Mouse (Mus musculus) kidney, adult 2 months (tissue): ENCODE measurements around the gene Stk38.

Source experiments
- CTCF ChIP-seq: fragments of 200-500 bp; conservative IDR thresholded peaks from 2 replicates; pipeline ENCODE4 v1.5.1; 2011; ENCODE audit warnings: low read depth, mild to moderate bottlenecking, control low read depth, low read length, moderate library complexity, mixed read lengths; ENCODE audit not compliant: insufficient read depth, insufficient read length
- POLR2A ChIP-seq: fragments of 200-500 bp; IDR thresholded peaks from one replicate; pipeline ENCODE4 v1.6.1; 2011; ENCODE audit warnings: low read depth, low read length, control low read depth

- TF ChIP-seq POLR2A (no peak), CTCF (no peak)
These were observed 47.8 kb upstream of the Stk38 start for GRCm38 (mm10) chr17:29055586-29055985.
